8 mouse cellular contexts compared by ENCODE assay signal in the genomic region with DNA sequence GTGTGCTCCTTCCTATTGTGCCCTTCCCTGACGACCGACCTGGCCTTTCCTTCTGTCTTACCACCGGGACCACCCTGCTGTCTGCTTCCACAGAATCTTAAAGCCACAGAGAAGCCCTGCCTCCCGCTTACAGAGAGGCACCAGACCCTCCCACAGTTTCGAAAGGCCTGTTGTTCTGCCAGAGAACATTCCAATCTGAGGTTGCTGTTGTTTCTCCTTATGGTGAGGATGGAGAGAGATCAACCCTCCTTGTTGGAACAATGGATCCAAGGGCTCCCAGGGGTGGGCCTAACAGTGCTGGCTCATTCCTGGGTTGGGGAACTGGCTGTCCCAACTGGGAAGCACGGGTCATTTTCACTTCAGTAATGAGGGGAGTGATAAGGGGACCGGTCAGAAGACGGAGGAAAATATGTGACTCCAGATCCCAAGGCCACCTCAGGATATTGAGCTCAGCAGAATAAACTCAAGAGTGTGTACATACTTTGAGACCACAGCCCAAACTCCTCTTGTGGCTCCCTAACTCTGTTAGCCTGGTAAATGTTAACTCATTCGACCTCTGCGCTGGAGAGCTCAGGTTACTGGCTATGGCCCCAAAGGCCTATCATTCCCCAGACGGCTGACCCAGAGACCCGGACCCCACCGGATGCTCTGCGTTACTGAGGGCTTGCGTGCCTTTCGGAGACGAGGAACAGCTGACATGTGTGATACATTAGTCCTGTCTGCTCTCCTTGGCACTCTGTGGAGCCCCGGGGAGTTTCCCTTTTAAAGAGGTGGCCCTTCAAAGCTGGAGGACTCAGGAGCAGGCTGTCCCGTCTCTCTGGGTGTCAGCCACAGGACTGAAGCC. TPM values are rescaled to one million over a fixed set of nuclear protein-coding genes. Genes with fewer than 3 reads are reported as not detected.
DNase-seq lines count a peak whose midpoint lies in the region; ATAC-seq lines count a peak whose summit lies in the region.

A gene (plus strand): TSS at position 677 of the 844 bp plus-strand sequence.

- no peaks in the 10 kb centered on the region for H3K4me1 ChIP-seq in heart, embryonic 16.5 days (ENCODE audit: control insufficient read depth, insufficient read depth, low read length)
- H3K4me1 ChIP-seq in limb, embryonic 11.5 days (ENCODE audit: control insufficient read depth, insufficient read depth, low read length) = peaks cover 24% of the 10 kb centered on the region

- ATAC-seq in heart, embryonic 16.5 days (replicated peaks; ENCODE audit: extremely low read depth, insufficient read depth, low FRiP score) = peak; percentile 34; the same call in 1 of the 2 replicates
- ATAC-seq in limb, embryonic 11.5 days (ENCODE audit: insufficient number of reproducible peaks, low FRiP score, low TSS enrichment, low read depth) = peak; percentile 66; the same call in 1 of the 2 replicates

- WGBS in heart, embryonic 16.5 days = 34% methylated on average over 19 of the region's 19 CpGs
- WGBS in limb, embryonic 11.5 days = 17% methylated on average over 19 of the region's 19 CpGs

- no peak within 1 kb of the TSS for H3K4me2 ChIP-seq in heart, embryonic 16.5 days (ENCODE audit: low read depth, low read length)
- H3K4me2 ChIP-seq in limb, embryonic 11.5 days (ENCODE audit: low read depth, severe bottlenecking) = peak within 1 kb of the TSS; percentile 10; the same call in 1 of the 2 replicates

- no peaks in the 10 kb centered on the region for H3K27me3 ChIP-seq in heart, embryonic 16.5 days (ENCODE audit: control insufficient read depth, insufficient read depth, low read length)
- H3K27me3 ChIP-seq in limb, embryonic 11.5 days (ENCODE audit: control insufficient read depth, insufficient read depth, low read length) = no peaks in the 10 kb centered on the region

- H3K36me3 ChIP-seq in heart, embryonic 16.5 days (ENCODE audit: control insufficient read depth, insufficient read depth) = no peaks in the 10 kb centered on the region
- H3K36me3 ChIP-seq in limb, embryonic 11.5 days (ENCODE audit: control insufficient read depth, insufficient read depth, low read length) = no peaks in the 10 kb centered on the region

- peak within 1 kb of the TSS; percentile 36 for H3K27ac ChIP-seq in heart, embryonic 16.5 days (ENCODE audit: low read length)
- peak within 1 kb of the TSS; percentile 77 for H3K27ac ChIP-seq in limb, embryonic 11.5 days (replicated peaks; ENCODE audit: low read depth, low read length)

- H3K9ac ChIP-seq in heart, embryonic 16.5 days (ENCODE audit: low read length) = no peak within 1 kb of the TSS
- peak within 1 kb of the TSS; percentile 27; the same call in 1 of the 2 replicates for H3K9ac ChIP-seq in limb, embryonic 11.5 days (ENCODE audit: low read length)

- intact Hi-C loops in left cerebral cortex, postnatal 14 days (cut with DNase I) = no loop called here

- DNase-seq in ovary, adult 18-20 months (ENCODE audit: low spot score) = peak; percentile 22
- no peak for DNase-seq in ovary, postnatal 10 days (ENCODE audit: low spot score)
- peak; percentile 75 for DNase-seq in limb, embryonic 11.5 days (ENCODE audit: low spot score)
- peak; percentile 58 for DNase-seq in testis, postnatal 10 days (ENCODE audit: low spot score)
- DNase-seq in cerebellum, adult 18-20 months = no peak
- DNase-seq in left cerebral cortex, postnatal 14 days (ENCODE audit: low spot score in 2 of 2) = no peak
- no peak for DNase-seq in thymus, postnatal 4 days

- no peaks in the 10 kb centered on the region for H3K9me3 ChIP-seq in heart, embryonic 16.5 days (replicated peaks; ENCODE audit: control insufficient read depth, low read length)
- no peaks in the 10 kb centered on the region for H3K9me3 ChIP-seq in limb, embryonic 11.5 days (ENCODE audit: control insufficient read depth, low read length)

- H3K4me3 ChIP-seq in heart, embryonic 16.5 days (ENCODE audit: low read length) = no peak within 1 kb of the TSS
- no peak within 1 kb of the TSS for H3K4me3 ChIP-seq in limb, embryonic 11.5 days (ENCODE audit: low read depth, low read length)

RNA-seq across cellular contexts. Expression of the gene that starts here (rescaled TPM):
- 10.3 and 10.4 TPM in 2 replicates for polyA plus RNA-seq in heart, embryonic 16.5 days (2015; fragmentation: Nextera tagmentation; extraction: Ambion mirVana)
- polyA plus RNA-seq in limb, embryonic 11.5 days (2014; fragmentation: Nextera tagmentation; extraction: Ambion mirVana) = 2.9 and 3.1 TPM in 2 replicates
- not detected for total RNA-seq in left cerebral cortex, postnatal 14 days (2021)

Comparison
In these comparisons a context has a peak if more than half of its experiments do, and no peak if none do; other contexts are left out.
1. DNase-seq: peak in ovary, adult 18-20 months (single experiment), limb, embryonic 11.5 days (single experiment) and testis, postnatal 10 days (single experiment); none in ovary, postnatal 10 days (single experiment), cerebellum, adult 18-20 months (0 of 2), left cerebral cortex, postnatal 14 days (0 of 2) and thymus, postnatal 4 days (single experiment).